Mouse (Mus musculus) E14TG2a.4 (cell line): ENCODE data around the gene Far1.

Experiments used
- CTCF ChIP-seq: conservative IDR thresholded peaks from 2 replicates; pipeline ENCODE4 v1.5.1; 2014; ENCODE audit warnings: low read length
- POU5F1 ChIP-seq: IDR thresholded peaks from 2 replicates; pipeline ENCODE4 v1.6.1; 2014; ENCODE audit warnings: low read length, borderline replicate concordance

DNA sequence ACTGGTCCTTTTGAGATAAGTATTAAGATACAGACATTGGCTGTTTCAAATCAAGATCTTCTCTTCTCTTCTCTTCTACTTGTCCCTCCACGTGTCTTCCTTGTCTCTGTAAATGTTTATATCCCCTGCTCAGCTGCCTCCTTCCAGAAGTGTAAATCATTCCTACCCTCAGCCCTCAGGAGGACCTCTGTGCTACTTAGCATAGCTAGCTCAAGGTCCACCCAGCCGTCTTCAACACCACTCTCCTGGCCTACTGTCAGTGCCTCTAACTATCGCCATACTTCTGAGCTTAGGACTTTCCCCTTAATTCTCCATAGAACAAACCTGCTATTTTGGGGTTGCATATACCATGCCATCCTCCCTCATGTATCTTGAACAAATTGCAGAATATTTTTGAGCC is 88.2 kb downstream of the Far1 start:
- TF ChIP-seq CTCF (no peak), POU5F1 (no peak)
